Mouse (Mus musculus) embryonic fibroblast, embryonic 13.5 days (primary cell): ENCODE data around the gene Vnn3. TPM values are rescaled to one million over a fixed set of nuclear protein-coding genes. Genes with fewer than 3 reads are reported as not detected.

Experiments
- H3K27ac ChIP-seq: 2 replicates; pipeline ENCODE4 v1.5.1; 2012; ENCODE audit warnings: low read length, control low read depth, inconsistent platforms; ENCODE audit not compliant: insufficient read depth
- H3K4me1 ChIP-seq: 2 replicates; pipeline ENCODE4 v1.6.1; 2011; ENCODE audit warnings: low read length; ENCODE audit not compliant: control insufficient read depth, insufficient read depth
- H3K4me3 ChIP-seq: 2 replicates; pipeline ENCODE4 v1.5.1; 2011; ENCODE audit warnings: mild to moderate bottlenecking, control low read depth, low read length; ENCODE audit not compliant: insufficient read depth
- CTCF ChIP-seq: IDR thresholded peaks from 2 replicates; pipeline ENCODE4 v1.5.1; 2011; ENCODE audit warnings: mild to moderate bottlenecking, control low read depth, low read length, moderate library complexity, borderline replicate concordance; ENCODE audit not compliant: insufficient read depth
- POLR2A ChIP-seq: IDR thresholded peaks from 2 replicates; pipeline ENCODE4 v1.6.1; 2011; ENCODE audit warnings: low read depth, mild to moderate bottlenecking, control low read depth, low read length, moderate library complexity
- polyA plus RNA-seq: library from polyadenylated mRNA; stranded (reverse); fragments of >200 nt; gene quantifications from 2 replicates; pipeline ENCODE4 v1.2.4, GENCODE M21; 2011; ENCODE audit warnings: low read depth; ENCODE audit not compliant: missing spikeins, insufficient read length

Gene Vnn3
- polyA plus RNA-seq, 1 experiment, result not detected

DNA sequence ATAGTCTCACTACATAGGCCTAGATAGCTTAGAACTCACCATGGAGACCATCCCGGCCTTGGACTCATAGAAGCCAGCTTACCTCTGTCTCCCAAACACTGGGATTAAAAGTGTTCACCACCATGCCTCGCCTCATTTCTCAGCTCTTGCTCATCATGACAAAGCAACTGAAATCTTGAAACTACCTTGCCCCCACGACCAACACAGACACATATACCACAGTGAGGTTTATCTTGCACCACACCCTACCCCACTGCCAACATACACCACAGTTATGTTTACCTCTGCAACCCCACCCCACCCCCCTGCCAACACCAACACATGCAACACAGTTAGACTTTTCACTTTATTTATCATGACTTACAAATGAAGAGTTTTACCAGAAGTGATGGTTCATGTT lies 34.8 kb downstream of the Vnn3 start:
- TF ChIP-seq CTCF, result no peak
- TF ChIP-seq POLR2A, result no peak
- no peak overlapping the region for H3K4me3 ChIP-seq
- H3K4me1 ChIP-seq, result no peaks in the 10 kb centered on the region
- H3K27ac ChIP-seq, result no peak overlapping the region

GRCm38 (mm10) chr10:23892987-23893386 lies 41.7 kb downstream of the Vnn3 start:
- no peak for TF ChIP-seq POLR2A
- TF ChIP-seq CTCF, result no peak

GRCm38 (mm10) chr10:23894601-23895349 lies 43.5 kb downstream of the Vnn3 start, which contains the start of gene Vnn1:
TSS of gene Vnn1 (plus strand) at chr10:23894688.
- H3K4me1 ChIP-seq, result no peaks in the 10 kb centered on the region
- peak within 1 kb of the TSS; percentile 4; the same call in 1 of the 2 replicates for H3K4me3 ChIP-seq
- TF ChIP-seq CTCF, result no peak
- TF ChIP-seq POLR2A, result 0 out of 2 replicates have a peak, but pooled peaks have one; percentile 22
- no peak within 1 kb of the TSS for H3K27ac ChIP-seq

More at GRCm38 (mm10) chr10:23892987-23893386, 41.7 kb downstream of the Vnn3 start:
- H3K27ac ChIP-seq, result no peak overlapping the region
- no peaks in the 10 kb centered on the region for H3K4me1 ChIP-seq
- H3K4me3 ChIP-seq, result no peak overlapping the region

DNA sequence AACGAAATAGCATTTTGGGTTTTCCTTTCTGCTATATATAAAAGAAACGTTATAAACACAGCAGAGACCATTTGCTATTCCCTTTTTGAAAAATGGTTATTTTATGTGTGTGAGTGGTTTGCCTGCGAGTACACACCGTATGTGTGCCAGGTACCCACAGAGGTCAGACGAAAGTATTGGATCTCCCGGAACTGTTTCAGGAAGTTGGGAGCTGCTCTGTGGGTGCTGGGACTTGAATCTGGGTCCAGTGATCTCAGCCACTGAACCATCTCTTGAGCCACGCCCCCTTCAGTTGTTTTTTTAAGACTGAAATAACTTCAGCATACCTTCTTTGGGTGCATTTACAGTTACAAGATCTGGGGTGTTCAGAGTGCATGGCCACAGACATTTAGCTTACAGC lies 44.1 kb downstream of the Vnn3 start:
- no peak overlapping the region for H3K27ac ChIP-seq
- H3K4me3 ChIP-seq, result no peak overlapping the region
- TF ChIP-seq POLR2A, result no peak
- no peak for TF ChIP-seq CTCF
- no peaks in the 10 kb centered on the region for H3K4me1 ChIP-seq

GRCm38 (mm10) chr10:23901119-23901518 lies 49.9 kb downstream of the Vnn3 start:
- no peak for TF ChIP-seq CTCF
- no peak for TF ChIP-seq POLR2A
- no peak overlapping the region for H3K27ac ChIP-seq
- H3K4me3 ChIP-seq, result no peak overlapping the region
- H3K4me1 ChIP-seq, result no peaks in the 10 kb centered on the region

GRCm38 (mm10) chr10:23905661-23906060 lies 54.4 kb downstream of the Vnn3 start:
- no peak for TF ChIP-seq POLR2A
- TF ChIP-seq CTCF, result no peak
- H3K27ac ChIP-seq, result no peak overlapping the region
- no peak overlapping the region for H3K4me3 ChIP-seq
- H3K4me1 ChIP-seq, result no peaks in the 10 kb centered on the region

Other genes starting within 250 kb of the Vnn3 start
- gene Rps12, start 64.2 kb upstream of the Vnn3 start, polyA plus RNA-seq, result 255 and 381 TPM in 2 replicates
- 19.9 and 28.8 TPM in 2 replicates for gene Slc18b1, start 54.5 kb upstream of the Vnn3 start, polyA plus RNA-seq
- gene Vnn1, start 43.2 kb downstream of the Vnn3 start, polyA plus RNA-seq, result 4.5 and 5.1 TPM in 2 replicates
- not detected in 2 replicates for gene Taar1, start 68.9 kb downstream of the Vnn3 start, polyA plus RNA-seq
- not detected in 2 replicates for gene Taar2, start 87.1 kb downstream of the Vnn3 start, polyA plus RNA-seq
- gene Taar3, start 98.1 kb downstream of the Vnn3 start, polyA plus RNA-seq, result not detected in 2 replicates
- gene Taar4, start 109.0 kb downstream of the Vnn3 start, polyA plus RNA-seq, result not detected in 2 replicates
- not detected in 2 replicates for gene Taar5, start 119.2 kb downstream of the Vnn3 start, polyA plus RNA-seq
- gene Taar6, start 134.2 kb downstream of the Vnn3 start, polyA plus RNA-seq, result not detected in 2 replicates
- not detected in 2 replicates for gene Taar7a, start 142.0 kb downstream of the Vnn3 start, polyA plus RNA-seq
- gene Taar7b, start 148.5 kb downstream of the Vnn3 start, polyA plus RNA-seq, result not detected in 2 replicates
- gene Taar7d, start 175.8 kb downstream of the Vnn3 start, polyA plus RNA-seq, result not detected in 2 replicates
- gene Taar7e, start 186.2 kb downstream of the Vnn3 start, polyA plus RNA-seq, result not detected in 2 replicates
- not detected in 2 replicates for gene Taar7f, start 198.0 kb downstream of the Vnn3 start, polyA plus RNA-seq
- not detected in 2 replicates for gene Taar8a, start 225.0 kb downstream of the Vnn3 start, polyA plus RNA-seq
- not detected in 2 replicates for gene Taar8b, start 240.8 kb downstream of the Vnn3 start, polyA plus RNA-seq